Mouse (Mus musculus) forebrain, embryonic 11.5 days (tissue): ENCODE measurements around the gene Gsdma3. TPM values are rescaled to one million over a fixed set of nuclear protein-coding genes. Genes with fewer than 3 reads are reported as not detected.

Source experiments
- ATAC-seq: fragments of 200-750 bp; cut with Nextera tagmentation; replicated peaks from 2 replicates; pipeline ENCODE4 v1.8.0; 2017; ENCODE audit warnings: moderate TSS enrichment; ENCODE audit not compliant: low FRiP score
- DNase-seq: peaks from one replicate; pipeline ENCODE4 v3.0.0-alpha.2; 2017; ENCODE audit warnings: low spot score
- H3K27ac ChIP-seq: fragments of 300-500 bp; sonication (generic); 2 replicates; pipeline ENCODE4 v1.5.1; 2014; ENCODE audit warnings: low read depth, low read length
- H3K27me3 ChIP-seq: fragments of 300-500 bp; sonication (generic); 2 replicates; pipeline ENCODE4 v1.6.1; 2014; ENCODE audit warnings: mild to moderate bottlenecking, low read length, mixed read lengths; ENCODE audit not compliant: control insufficient read depth, insufficient read depth
- H3K36me3 ChIP-seq: fragments of 300-500 bp; sonication (generic); 2 replicates; pipeline ENCODE4 v1.6.1; 2014; ENCODE audit warnings: mild to moderate bottlenecking, low read length, moderate library complexity, mixed read lengths; ENCODE audit not compliant: control insufficient read depth, insufficient read depth
- H3K4me1 ChIP-seq: fragments of 300-500 bp; sonication (generic); replicated peaks from 2 replicates; pipeline ENCODE4 v1.6.1; 2014; ENCODE audit warnings: low read length, mixed read lengths; ENCODE audit not compliant: control insufficient read depth, insufficient read depth
- H3K4me2 ChIP-seq: fragments of 300-500 bp; sonication (generic); 2 replicates; pipeline ENCODE4 v1.6.1; 2014; ENCODE audit warnings: low read depth, mild to moderate bottlenecking, low read length, moderate library complexity, mixed read lengths; ENCODE audit not compliant: severe bottlenecking
- H3K4me3 ChIP-seq: fragments of 300-500 bp; sonication (generic); 2 replicates; pipeline ENCODE4 v1.5.1; 2014; ENCODE audit warnings: low read depth, low read length
- H3K9ac ChIP-seq: fragments of 300-500 bp; sonication (generic); 2 replicates; pipeline ENCODE4 v1.6.1; 2014; ENCODE audit warnings: low read length
- H3K9me3 ChIP-seq: fragments of 300-500 bp; sonication (generic); 2 replicates; pipeline ENCODE4 v1.6.1; 2016; ENCODE audit warnings: low read length, mixed read lengths; ENCODE audit not compliant: control insufficient read depth
- WGBS: fragments of 180-500 bp; shearing (Covaris S2); extraction: QIAGEN DNeasy Blood & Tissue Kit; methylation state at CpG from one replicate; pipeline ENCODE4 v1.1.7; 2014; 5-methylcytosine and 5-hydroxymethylcytosine counted together
- polyA plus RNA-seq: library from polyadenylated mRNA; unstranded; fragments of >200 nt; fragmentation: Nextera tagmentation; extraction: Ambion mirVana; gene quantifications from 2 replicates; pipeline ENCODE4 v1.2.1, GENCODE M21; 2014

The Gsdma3 gene
- polyA plus RNA-seq, 1 experiment from 2014 or later: not detected

DNA sequence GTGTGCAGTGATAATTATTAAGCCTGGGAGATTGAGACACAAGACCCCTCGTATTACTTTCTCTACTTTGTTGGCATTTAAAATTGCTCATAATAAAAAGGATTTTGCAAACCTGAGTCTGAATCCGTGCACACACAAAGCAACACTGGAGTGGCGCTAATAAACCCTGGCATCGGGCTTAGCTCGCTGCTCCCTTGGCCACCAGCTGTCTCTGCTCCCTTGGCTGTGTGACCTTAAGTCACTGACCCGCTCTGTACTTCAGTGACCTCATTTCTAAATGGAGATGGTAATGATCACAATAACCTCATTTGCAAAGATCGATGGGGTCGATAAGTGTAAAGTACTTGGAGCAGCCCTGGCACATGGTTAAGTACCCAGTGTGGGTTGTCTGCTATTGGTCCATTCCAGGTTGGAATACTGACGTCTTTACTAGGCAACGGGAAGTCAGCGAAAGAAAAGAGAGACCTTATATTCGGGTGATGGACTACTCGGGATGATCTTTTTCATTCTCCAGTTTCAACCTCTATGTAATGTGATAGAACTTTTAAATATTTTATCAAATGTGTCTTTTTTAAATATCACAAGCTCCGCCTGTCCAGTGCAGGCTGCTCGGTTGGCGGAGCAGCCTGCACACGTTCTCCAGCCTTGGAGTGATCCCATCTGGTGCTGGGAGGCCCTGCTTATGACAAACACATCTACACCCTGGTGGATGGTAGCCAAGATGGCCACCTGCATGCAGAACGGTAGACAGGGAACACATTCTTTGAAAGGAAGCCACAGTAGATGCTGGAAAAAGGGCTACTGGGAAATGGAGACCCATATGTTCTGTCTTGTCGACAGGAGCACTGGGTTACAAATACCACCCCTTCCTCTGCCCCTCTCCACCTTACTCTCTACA lies 35.4 kb upstream of the Gsdma3 start:
- DNase-seq (no peak), ATAC-seq (no peak)
- WGBS: 78% methylated on average over 19 of the region's 19 CpGs
- Histone ChIP-seq H3K4me3 (no peak overlapping the region), H3K4me1 (peaks cover 16% of the 10 kb centered on the region), H3K4me2 (no peak overlapping the region), H3K9ac (no peak overlapping the region), H3K36me3 (no peaks in the 10 kb centered on the region), H3K9me3 (no peaks in the 10 kb centered on the region), H3K27ac (no peak overlapping the region), H3K27me3 (no peaks in the 10 kb centered on the region)

GRCm38 (mm10) chr11:98595021-98595420 lies 31.1 kb upstream of the Gsdma3 start:
- 82% methylated on average over 6 of the region's 6 CpGs for WGBS
- no peaks in the 10 kb centered on the region for H3K36me3 ChIP-seq
- no peak overlapping the region for H3K4me3 ChIP-seq

GRCm38 (mm10) chr11:98595473-98595872 lies 30.7 kb upstream of the Gsdma3 start:
- Histone ChIP-seq H3K9me3 (no peaks in the 10 kb centered on the region), H3K36me3 (no peaks in the 10 kb centered on the region), H3K4me1 (no peaks in the 10 kb centered on the region), H3K9ac (no peak overlapping the region), H3K4me3 (no peak overlapping the region), H3K27me3 (no peaks in the 10 kb centered on the region), H3K27ac (no peak overlapping the region), H3K4me2 (no peak overlapping the region)
- ATAC-seq (no peak), DNase-seq (no peak)
- WGBS: 84% methylated on average over 10 of the region's 10 CpGs

More at GRCm38 (mm10) chr11:98595021-98595420, 31.1 kb upstream of the Gsdma3 start:
- H3K4me2 ChIP-seq: no peak overlapping the region
- H3K9ac ChIP-seq: no peak overlapping the region
- no peaks in the 10 kb centered on the region for H3K27me3 ChIP-seq
- ATAC-seq (no peak), DNase-seq (no peak)
- H3K27ac ChIP-seq: no peak overlapping the region
- H3K9me3 ChIP-seq: no peaks in the 10 kb centered on the region
- H3K4me1 ChIP-seq: no peaks in the 10 kb centered on the region

DNA sequence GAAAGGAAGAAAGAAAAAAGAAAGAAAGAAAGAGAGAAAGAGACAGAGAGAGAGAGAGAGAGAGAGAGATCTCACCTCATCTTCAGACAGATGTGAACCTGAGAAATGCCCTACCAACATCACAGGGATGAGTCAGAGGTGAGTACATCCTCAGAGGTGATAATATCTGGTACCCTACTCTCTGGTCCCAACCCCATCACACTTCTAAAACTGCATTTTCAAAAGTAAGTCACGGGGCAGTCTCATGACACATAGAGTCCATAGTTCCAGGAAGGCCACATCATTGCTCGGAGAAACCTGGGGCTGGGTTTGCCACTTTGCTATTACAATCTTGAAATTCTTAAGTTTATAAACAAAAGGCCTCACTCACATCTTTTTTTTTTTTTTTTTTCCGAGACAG lies 30.2 kb upstream of the Gsdma3 start:
- Histone ChIP-seq H3K9ac (no peak overlapping the region), H3K27ac (no peak overlapping the region), H3K4me1 (no peaks in the 10 kb centered on the region), H3K36me3 (no peaks in the 10 kb centered on the region), H3K9me3 (no peaks in the 10 kb centered on the region), H3K27me3 (no peaks in the 10 kb centered on the region), H3K4me2 (no peak overlapping the region), H3K4me3 (no peak overlapping the region)
- WGBS: 78% methylated on average over 3 of the region's 3 CpGs
- ATAC-seq: no peak
- DNase-seq: no peak

DNA sequence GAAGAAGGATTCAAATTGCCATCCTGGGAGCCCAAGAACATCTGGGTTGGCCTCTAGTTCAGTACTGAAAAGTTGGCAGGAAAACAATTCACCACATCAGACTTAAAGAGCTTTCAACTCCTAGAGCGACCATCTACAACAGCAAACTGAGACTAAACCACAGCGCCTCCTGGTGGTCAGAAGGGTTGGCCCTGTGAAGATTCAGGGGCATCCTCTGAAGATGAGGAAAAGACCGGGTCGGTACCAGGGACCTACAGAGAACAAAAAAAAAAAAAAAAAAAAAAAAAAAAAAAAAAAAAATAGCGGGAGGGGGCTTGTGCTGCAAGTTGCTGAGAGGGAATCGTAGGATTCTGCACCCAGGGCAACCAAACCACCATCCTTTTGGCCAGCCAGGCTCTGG lies 28.8 kb upstream of the Gsdma3 start:
- Histone ChIP-seq H3K9ac (no peak overlapping the region), H3K4me1 (0 out of 2 replicates have a peak, but pooled peaks cover 3% of the 10 kb centered on the region), H3K4me2 (no peak overlapping the region), H3K27me3 (no peaks in the 10 kb centered on the region), H3K9me3 (no peaks in the 10 kb centered on the region), H3K27ac (no peak overlapping the region), H3K36me3 (no peaks in the 10 kb centered on the region), H3K4me3 (no peak overlapping the region)
- DNase-seq (peak; percentile 78), ATAC-seq (no peak)
- WGBS: 42% methylated on average over 6 of the region's 6 CpGs

GRCm38 (mm10) chr11:98597991-98598390 lies 28.2 kb upstream of the Gsdma3 start, which contains the start of gene Lrrc3c:
TSS of gene Lrrc3c (plus strand) at chr11:98598291.
- ATAC-seq: no peak
- WGBS: 89% methylated on average over 8 of the region's 8 CpGs
- H3K4me3 ChIP-seq: no peak within 1 kb of the TSS
- H3K4me1 ChIP-seq: 0 out of 2 replicates have a peak, but pooled peaks cover 3% of the 10 kb centered on the region
- H3K9ac ChIP-seq: no peak within 1 kb of the TSS
- H3K9me3 ChIP-seq: no peaks in the 10 kb centered on the region
- no peak for DNase-seq
- no peak within 1 kb of the TSS for H3K4me2 ChIP-seq
- H3K27ac ChIP-seq: no peak within 1 kb of the TSS
- no peaks in the 10 kb centered on the region for H3K36me3 ChIP-seq
- H3K27me3 ChIP-seq: no peaks in the 10 kb centered on the region

DNA sequence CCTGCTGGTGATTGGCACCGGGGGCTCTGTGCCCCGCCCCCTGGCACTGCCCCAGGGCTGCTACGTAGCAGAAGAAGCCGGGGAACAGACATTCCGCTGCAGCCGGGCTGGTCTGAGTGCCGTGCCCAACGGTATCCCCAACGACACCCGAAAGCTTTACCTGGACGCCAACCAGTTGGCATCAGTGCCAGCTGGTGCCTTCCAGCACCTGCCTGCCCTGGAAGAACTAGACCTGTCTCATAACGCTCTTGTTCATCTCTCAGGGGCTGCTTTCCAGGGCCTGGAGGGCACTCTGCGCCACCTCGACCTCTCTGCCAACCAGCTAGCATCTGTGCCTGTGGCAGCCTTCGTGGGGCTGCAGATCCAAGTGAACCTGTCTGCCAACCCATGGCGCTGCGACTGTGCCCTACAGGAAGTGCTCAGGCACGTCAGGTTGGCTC lies 27.3 kb upstream of the Gsdma3 start:
- no peaks in the 10 kb centered on the region for H3K36me3 ChIP-seq
- no peaks in the 10 kb centered on the region for H3K27me3 ChIP-seq
- H3K4me2 ChIP-seq: no peak overlapping the region
- no peak overlapping the region for H3K4me3 ChIP-seq
- 68% methylated on average over 18 of the region's 18 CpGs for WGBS
- no peak for ATAC-seq
- DNase-seq: no peak
- H3K9ac ChIP-seq: no peak overlapping the region
- 0 out of 2 replicates have a peak, but pooled peaks cover 3% of the 10 kb centered on the region for H3K4me1 ChIP-seq
- no peaks in the 10 kb centered on the region for H3K9me3 ChIP-seq
- H3K27ac ChIP-seq: no peak overlapping the region

DNA sequence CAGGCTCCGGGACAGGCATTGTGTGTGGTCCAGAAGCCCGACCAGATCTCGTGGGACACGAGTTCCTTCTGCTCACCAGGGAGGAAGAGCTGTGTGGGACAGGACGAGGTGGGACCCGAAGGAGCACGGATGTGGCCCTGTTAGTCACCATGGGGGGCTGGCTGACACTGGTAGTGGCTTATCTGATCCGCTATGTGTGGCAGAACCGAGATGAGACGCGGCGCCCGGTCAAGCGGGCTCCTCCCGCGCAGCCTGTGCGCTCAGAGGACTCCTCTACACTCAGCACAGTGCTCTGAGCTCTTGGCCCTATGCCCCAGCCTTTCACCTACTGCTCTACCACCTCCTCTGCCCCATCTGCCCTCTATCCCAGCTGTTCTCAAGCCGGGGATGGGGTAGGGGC lies 26.9 kb upstream of the Gsdma3 start:
- Histone ChIP-seq H3K4me2 (no peak overlapping the region), H3K27me3 (no peaks in the 10 kb centered on the region), H3K9me3 (no peaks in the 10 kb centered on the region), H3K36me3 (no peaks in the 10 kb centered on the region), H3K4me3 (no peak overlapping the region), H3K4me1 (0 out of 2 replicates have a peak, but pooled peaks cover 3% of the 10 kb centered on the region), H3K27ac (no peak overlapping the region), H3K9ac (no peak overlapping the region)
- DNase-seq (no peak), ATAC-seq (no peak)
- WGBS: 43% methylated on average over 18 of the region's 18 CpGs
